Mouse (Mus musculus) layer of hippocampus, adult 2 months (tissue): ENCODE data around the gene Mipol1. TPM values are rescaled to one million over a fixed set of nuclear protein-coding genes. Genes with fewer than 3 reads are reported as not detected.
A peak's percentile ranks its signal among the peaks of the same experiment; 100 is the strongest.

Experiments used
- DNase-seq, 2 experiments: peaks; one replicate each; pipeline ENCODE4 v3.0.0; 2022; ENCODE audit warnings: low spot score in 2 of 2
- H3K27ac ChIP-seq: fragments of 200-600 bp; 2 replicates; pipeline ENCODE4 v1.8.1; 2022
- H3K4me3 ChIP-seq: fragments of 200-600 bp; 2 replicates; pipeline ENCODE4 v1.8.1; 2022; ENCODE audit warnings: mild to moderate bottlenecking
- CTCF ChIP-seq: fragments of 200-600 bp; conservative IDR thresholded peaks from 2 replicates; pipeline ENCODE4 v1.8.1; 2022; ENCODE audit warnings: antibody characterized with exemption, mild to moderate bottlenecking, moderate library complexity
- total RNA-seq, 2 experiments: library from RNA; stranded (reverse); gene quantifications; 2 replicates each; pipeline ENCODE4 v1.2.3; 2021

Mipol1 gene
- total RNA-seq, 2 experiments from 2014 or later: 6.3 to 7.6 TPM

DNA sequence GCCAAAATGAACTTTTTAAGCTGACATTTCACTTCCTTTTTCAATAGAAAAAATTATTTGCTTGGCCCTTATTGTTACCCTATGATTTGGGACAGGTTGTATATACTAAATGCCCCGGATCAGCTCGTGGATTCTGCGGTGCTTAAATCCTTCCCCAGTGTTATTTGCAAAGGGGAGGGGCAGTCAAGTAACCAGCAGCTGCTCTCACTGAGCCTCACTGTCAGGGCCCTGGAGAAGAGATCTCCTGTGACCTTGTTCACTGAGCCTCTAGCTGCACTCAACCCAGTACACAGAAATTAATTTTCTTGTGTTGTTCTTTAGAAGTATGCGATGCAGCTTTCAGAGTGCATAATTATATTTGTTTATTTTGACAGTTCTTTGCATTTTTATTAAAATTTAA, 227.1 kb downstream of the Mipol1 start:
- DNase-seq: no peak
- TF ChIP-seq CTCF: no peak
- H3K4me3 ChIP-seq: no peak overlapping the region
- H3K27ac ChIP-seq: no peak overlapping the region

GRCm38 (mm10) chr12:57464520-57465334, 234.5 kb downstream of the Mipol1 start:
- no peak for TF ChIP-seq CTCF
- Histone ChIP-seq H3K4me3 (no peak overlapping the region), H3K27ac (no peak overlapping the region)
- DNase-seq: no peak

DNA sequence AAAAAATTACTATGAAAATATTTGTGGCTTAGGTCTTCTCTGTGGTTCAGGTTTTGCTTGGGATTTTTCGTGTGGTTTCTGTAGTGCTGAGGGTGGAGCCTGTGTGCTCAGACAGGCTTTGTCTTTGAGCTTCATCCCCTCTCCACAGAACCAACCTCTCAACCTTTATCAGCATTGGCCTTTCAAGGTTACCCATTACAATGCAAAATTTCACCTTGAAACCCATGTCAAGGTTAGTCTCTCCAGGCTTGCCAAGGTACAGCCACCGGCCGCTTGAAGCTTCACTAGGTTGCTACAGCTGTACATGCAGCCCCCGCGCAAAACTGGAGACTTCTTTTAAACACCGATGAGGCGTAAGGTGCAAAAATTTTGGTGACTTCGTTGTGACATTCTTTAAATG, 241.6 kb downstream of the Mipol1 start:
- H3K27ac ChIP-seq: no peak overlapping the region
- no peak for TF ChIP-seq CTCF
- DNase-seq: no peak
- H3K4me3 ChIP-seq: no peak overlapping the region

- Histone ChIP-seq H3K27ac (no peak overlapping the region), H3K4me3 (no peak overlapping the region)
- no peak for TF ChIP-seq CTCF
- DNase-seq: no peak
Observed at GRCm38 (mm10) chr12:57476876-57477275, 246.6 kb downstream of the Mipol1 start.

DNA sequence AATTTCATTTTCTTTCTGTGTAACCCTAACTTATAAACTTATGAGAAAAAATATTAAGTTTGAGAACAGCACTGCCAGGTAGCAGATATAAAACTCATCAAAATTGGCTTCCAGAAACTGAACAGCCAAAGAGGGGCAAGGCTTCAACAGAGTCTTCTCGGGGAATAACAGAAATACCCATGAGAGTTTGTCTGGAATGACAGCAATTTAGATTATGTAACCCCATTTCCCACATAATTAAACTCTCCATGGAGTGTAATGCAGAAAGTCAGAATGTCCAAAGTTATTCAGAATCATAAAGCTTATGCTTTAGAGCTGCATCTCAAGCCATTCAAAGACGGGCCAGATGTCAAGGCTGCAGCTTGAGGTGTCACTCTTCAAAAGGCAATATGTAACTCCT, 251.6 kb downstream of the Mipol1 start:
- no peak overlapping the region for H3K4me3 ChIP-seq
- no peak for DNase-seq
- no peak for TF ChIP-seq CTCF

GRCm38 (mm10) chr12:57496347-57497119, 266.3 kb downstream of the Mipol1 start:
- H3K27ac ChIP-seq: no peak overlapping the region
- DNase-seq: no peak
- no peak for TF ChIP-seq CTCF
- H3K4me3 ChIP-seq: no peak overlapping the region

More for the DNA sequence above, 251.6 kb downstream of the Mipol1 start:
- H3K27ac ChIP-seq: no peak overlapping the region

GRCm38 (mm10) chr12:57500246-57500645, 270.0 kb downstream of the Mipol1 start:
- no peak overlapping the region for H3K27ac ChIP-seq
- no peak for TF ChIP-seq CTCF
- DNase-seq: no peak
- no peak overlapping the region for H3K4me3 ChIP-seq

DNA sequence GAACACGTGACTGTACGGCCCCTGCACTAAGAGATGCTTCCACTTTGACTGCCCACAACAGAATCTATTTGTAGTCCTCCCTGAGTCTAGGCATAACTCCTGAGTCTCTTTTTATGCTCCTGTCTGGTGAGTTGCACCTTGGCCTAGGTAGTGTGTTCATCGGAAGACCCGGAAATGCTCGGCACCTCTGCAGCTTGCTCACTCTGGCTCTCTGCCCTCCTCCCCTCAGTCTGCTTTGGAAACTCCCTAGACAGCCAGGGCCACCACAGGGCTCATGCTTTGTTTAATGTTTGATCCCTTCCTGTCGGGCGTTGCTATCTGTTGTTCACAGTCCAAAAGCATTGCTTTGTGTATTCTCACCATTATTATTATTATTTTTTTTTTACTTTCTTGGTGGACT, 275.1 kb downstream of the Mipol1 start:
- no peak for DNase-seq
- H3K4me3 ChIP-seq: no peak overlapping the region
- no peak overlapping the region for H3K27ac ChIP-seq
- TF ChIP-seq CTCF: no peak

GRCm38 (mm10) chr12:57508938-57509337, 278.7 kb downstream of the Mipol1 start:
- no peak for TF ChIP-seq CTCF
- Histone ChIP-seq H3K27ac (no peak overlapping the region), H3K4me3 (no peak overlapping the region)
- no peak for DNase-seq

DNA sequence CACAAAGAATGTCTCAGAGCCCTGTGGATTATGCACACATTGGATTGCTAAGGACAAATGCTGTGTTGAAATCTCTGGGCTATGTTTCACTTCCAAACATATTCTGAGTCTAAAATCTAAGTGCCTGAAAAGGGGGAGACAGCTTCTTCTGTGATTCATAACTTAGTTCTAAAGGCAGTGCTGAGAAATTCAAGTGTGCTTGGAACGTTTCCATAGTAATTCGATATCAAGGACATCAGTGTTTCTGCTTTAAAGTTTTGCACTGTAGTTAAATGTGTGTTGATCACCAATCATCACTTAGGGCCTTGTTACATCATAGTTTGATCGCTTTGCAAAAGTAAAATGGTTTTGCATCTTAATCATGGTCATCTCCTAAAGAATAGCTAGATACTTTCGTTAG, 279.5 kb downstream of the Mipol1 start:
- no peak for DNase-seq
- Histone ChIP-seq H3K4me3 (no peak overlapping the region), H3K27ac (no peak overlapping the region)
- TF ChIP-seq CTCF: no peak

GRCm38 (mm10) chr12:57511127-57511526, 280.9 kb downstream of the Mipol1 start:
- no peak for TF ChIP-seq CTCF

GRCm38 (mm10) chr12:57511560-57511959, 281.3 kb downstream of the Mipol1 start:
- H3K4me3 ChIP-seq: no peak overlapping the region
- H3K27ac ChIP-seq: no peak overlapping the region
- TF ChIP-seq CTCF: no peak
- no peak for DNase-seq

More at GRCm38 (mm10) chr12:57511127-57511526, 280.9 kb downstream of the Mipol1 start:
- Histone ChIP-seq H3K27ac (no peak overlapping the region), H3K4me3 (no peak overlapping the region)
- no peak for DNase-seq

DNA sequence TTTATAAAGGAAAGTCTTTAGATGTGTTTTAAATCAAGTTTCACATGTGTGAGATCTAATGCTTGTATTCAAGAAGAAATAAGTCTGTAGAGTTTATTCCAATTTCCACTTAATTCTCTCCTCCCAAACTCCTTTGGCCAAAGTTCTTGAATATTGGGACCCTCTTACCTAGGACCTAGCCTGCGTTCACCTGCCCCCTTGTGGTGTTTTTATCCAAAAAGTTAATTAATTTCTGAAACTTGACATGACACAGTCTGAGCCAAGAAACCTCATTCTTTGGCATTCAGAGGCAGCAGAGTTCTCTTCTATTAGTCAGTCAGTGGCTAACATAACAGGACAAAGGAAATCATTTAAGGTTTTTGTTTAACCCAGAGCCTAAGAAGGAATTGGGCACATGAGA, 284.3 kb downstream of the Mipol1 start:
- Histone ChIP-seq H3K27ac (no peak overlapping the region), H3K4me3 (no peak overlapping the region)
- 0 out of 2 replicates have a peak, but pooled peaks have one; percentile 15 for TF ChIP-seq CTCF
- DNase-seq: no peak
